Mouse (Mus musculus) adrenal gland, postnatal 14 days (tissue): ENCODE measurements around the gene Gm20388. TPM values are rescaled to one million over a fixed set of nuclear protein-coding genes. Genes with fewer than 3 reads are reported as not detected.

Source experiments
- DNase-seq: peaks from one replicate; pipeline ENCODE4 v3.0.0; 2021; ENCODE audit warnings: mixed read lengths
- total RNA-seq: library from RNA; stranded (reverse); gene quantifications from 2 replicates; pipeline ENCODE4 v1.2.3, GENCODE M21; 2021

Gm20388 gene
- total RNA-seq, 1 experiment from 2014 or later: 17.6 TPM

DNA sequence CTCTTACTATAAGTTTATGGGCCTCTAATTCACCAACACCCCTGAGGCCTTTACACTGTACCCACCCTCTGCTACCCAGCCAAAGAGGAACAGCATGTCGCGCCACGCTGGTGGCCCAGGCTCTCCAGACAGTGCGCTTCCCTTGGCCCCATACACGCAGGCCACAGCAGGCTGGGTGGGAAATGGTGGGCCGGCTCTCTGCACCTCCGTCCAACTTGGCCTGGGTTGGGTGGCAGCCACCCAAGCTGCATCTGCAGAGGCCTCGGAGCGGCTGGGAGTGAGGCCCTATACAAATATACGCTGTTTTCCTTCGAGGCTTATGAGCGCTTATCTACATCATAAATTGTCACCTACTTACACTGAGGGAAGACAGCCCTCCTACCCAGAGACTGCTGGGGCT lies 1456.0 kb downstream of the Gm20388 start:
- DNase-seq: no peak

DNA sequence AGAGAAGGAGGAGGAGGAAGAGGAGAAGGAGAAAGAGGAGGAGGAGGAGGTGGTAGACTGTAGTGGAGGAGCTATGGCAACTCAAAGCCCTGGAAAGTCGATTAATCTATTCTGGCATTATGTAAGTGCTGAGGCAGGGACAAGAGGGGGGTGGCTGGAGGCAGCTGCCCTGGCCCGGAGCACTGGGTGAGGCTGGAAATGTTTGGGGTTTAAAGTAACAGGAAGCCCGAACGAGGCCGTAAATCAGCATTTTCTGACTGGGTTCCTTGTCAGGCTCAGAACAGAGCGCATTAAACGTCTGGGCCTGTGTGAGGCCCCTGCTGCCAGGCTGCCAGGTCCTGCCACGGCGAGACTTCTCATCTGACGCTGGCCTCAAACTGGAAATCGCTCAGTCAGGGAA lies 1458.2 kb downstream of the Gm20388 start:
- no peak for DNase-seq

DNA sequence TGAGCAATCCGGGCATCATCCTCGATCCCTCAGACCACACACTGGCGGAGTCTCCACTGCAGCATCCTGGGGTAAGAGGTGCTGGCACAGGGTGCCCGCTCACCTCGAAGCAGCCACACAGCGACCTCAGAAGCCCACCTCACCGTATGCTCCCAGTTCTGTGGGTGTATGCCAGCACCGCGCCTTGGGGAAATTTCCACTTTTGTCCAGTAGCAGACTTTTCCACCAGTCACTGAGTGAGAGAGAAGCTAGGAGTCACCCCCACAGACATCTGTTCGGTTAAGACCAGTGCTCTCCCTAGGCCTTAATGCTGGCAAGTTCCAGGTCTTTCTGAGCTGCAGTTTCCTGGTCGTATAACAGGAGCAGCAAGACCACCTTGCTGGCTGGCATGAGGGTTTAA lies 1458.7 kb downstream of the Gm20388 start:
- no peak for DNase-seq

DNA sequence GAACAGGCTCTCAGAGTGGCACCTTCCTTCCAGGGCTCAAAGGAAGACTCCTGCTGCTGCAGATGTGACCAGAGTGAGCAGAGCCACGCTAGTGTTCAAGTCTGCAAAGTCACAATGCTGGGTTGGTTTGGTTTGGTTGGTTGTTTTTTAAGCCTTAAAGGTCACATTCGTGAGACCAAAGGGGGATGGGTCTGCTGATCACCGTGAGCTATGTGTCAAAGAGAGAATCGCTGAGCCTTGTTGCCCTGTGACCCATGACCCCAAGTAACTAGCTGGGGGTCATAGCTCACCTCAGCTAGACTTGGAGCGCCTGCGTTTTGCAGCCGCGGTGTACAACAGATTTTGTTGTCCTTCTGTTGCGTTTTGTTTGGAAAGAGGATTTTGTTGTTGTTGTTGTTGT lies 1460.6 kb downstream of the Gm20388 start:
- no peak for DNase-seq

- DNase-seq: peak; percentile 29
Observed at GRCm38 (mm10) chr8:121371911-121372638, 1461.4 kb downstream of the Gm20388 start.

- DNase-seq: no peak
Observed at GRCm38 (mm10) chr8:121372639-121372986, 1462.0 kb downstream of the Gm20388 start.

DNA sequence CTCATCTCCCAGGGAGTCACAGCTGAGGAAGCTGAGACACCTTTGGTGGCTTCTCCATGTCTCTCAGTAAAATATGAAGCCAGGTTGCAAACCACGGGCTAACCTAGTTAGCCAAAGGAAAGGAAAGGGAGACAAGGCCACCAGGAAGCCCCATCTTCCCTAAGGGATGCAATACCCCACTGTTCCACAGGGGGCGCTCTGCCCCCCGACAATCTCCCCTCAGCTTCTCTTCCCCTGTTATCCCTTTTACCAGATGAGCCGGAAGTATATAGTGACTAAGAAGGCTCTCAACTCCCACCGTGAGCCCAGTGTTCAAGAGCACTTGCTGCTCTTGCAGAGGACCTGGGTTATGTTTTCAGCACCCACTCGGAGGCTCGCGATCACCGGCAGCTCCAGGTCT lies 1463.6 kb downstream of the Gm20388 start:
- DNase-seq: no peak

DNA sequence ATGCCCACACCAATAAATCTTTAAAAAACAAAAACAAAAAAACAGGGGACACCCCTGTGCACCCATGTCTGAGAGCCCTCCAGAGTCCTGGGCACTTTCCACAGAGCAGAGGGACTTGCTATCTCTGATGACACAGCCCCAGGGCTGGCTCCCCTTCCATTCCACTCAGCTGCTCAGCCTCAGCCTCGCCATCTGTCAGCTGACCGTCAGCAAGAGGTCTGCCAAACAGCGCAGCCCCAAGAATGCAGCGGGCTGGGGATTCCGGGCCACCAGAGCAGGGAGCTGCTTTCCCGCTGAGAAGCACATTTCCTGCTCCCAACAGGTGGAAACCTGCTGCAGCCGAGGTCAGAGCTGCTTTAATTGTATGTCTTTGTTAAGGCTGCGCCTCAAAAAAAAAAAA lies 1464.1 kb downstream of the Gm20388 start:
- peak; percentile 24 for DNase-seq

GRCm38 (mm10) chr8:121376116-121376950 lies 1465.7 kb downstream of the Gm20388 start:
- peak; percentile 95 for DNase-seq

- no peak for DNase-seq
Observed at GRCm38 (mm10) chr8:121377680-121378079, 1467.0 kb downstream of the Gm20388 start.

GRCm38 (mm10) chr8:121379387-121379786 lies 1468.7 kb downstream of the Gm20388 start:
- no peak for DNase-seq

DNA sequence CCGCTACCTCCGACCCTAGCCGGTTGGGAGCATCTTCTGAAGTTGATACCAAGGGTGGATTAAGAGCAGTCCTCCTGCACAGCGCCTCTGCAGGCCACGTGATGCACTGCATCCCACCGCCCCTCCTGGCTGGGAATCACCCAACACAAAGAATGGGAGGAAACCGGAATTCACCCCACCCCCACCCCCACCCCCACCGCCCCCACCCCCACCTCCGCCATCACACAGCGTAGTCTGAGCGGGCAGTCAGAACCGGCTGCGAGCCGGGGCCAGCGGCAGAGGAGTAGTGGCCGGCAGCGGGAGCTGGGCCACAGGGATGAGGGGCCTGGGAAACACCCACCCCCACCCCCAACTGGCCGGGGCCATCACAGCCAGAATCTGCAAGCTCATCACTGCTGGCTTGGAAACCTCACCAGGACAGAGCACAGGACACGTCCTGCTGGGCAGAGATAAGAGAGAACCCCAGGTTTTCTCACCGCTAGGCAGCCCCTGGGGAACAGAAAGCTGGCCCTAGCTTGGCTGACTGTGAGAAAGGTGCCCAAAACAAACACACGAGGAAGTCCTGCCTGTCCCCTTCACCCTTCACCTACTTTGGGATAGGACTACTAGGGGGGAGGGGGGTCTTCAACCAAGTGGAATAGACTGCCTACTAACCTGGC lies 1472.1 kb downstream of the Gm20388 start:
- peak; percentile 86 for DNase-seq

DNA sequence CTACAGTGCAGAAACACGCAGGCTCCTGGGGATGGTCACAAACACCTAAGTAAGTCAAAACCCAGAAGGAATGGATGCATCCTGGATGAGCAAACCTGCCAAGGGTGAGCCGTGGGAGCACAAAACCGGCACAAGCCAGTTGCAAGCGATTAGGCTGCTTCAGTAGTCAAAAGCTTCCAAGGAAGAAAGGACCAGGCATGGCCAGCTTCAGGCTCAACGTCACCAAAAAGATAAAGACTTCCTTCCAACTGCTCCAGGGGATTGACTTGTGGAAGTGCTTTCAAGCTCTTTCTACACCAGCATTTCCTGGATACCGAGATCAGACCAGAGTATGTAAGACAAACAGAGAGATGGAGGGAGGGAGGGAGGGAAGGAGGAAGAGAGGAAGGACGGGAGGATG lies 1474.9 kb downstream of the Gm20388 start:
- DNase-seq: no peak

GRCm38 (mm10) chr8:121390608-121391007 lies 1480.0 kb downstream of the Gm20388 start:
- DNase-seq: peak; percentile 59

- no peak for DNase-seq
Observed at GRCm38 (mm10) chr8:121391254-121391653, 1480.6 kb downstream of the Gm20388 start.

DNA sequence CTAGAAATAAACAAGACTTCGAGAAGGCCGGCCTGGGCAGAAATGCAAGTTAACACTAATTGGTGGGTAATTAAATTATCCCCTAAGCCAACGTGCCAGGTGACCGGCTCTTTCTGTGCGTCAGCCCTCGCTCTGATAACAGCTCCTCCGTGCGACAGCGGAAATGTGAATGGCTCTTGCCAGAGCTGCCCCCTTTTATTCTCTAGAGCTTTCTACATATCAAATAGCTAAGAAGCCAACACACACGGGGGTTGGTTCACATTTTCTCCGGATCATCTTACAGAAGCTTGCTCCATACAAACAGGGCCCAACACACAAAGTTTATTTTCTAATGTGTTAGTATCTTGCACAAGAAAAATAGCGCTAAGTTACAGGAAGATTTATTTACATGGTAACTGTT lies 1481.1 kb downstream of the Gm20388 start:
- no peak for DNase-seq

DNA sequence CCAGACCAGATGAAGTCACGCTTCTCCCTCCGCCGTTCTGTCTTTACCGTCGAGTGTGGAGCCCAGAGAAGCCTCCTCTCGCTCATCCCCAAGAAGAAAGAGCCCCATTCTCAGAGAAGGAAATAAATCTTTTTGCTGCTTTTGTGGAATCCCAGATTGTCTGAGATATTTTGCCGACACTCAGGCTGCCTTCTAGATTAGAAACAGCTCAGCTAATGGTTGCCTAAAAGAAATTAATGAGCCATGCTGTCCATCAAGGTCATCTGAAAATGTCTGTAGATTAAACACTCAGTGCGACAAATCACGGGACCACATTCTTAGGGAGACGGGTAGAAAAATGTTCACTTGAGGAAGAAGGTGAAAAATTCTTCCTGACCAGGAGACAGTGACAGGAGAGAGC lies 1481.8 kb downstream of the Gm20388 start:
- no peak for DNase-seq

DNA sequence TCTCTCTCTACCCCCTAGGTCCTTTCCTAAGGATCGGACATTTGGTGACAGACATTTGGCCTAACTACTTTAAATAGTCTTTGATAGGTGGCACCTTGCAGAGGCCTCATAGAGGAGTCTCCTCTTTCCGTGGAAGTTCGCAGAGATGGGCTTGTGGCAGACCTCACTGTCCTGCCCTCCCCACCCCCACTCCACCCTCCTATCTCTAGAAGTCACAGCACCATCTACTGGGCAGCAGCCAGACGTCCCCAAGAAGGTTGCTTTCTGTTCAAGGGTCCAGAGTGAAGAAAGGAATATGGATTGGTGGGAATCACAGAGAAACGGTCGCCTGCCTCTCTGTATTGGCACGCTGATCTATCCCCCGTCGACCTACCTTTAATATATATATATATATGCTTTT lies 1482.5 kb downstream of the Gm20388 start:
- DNase-seq: peak; percentile 80

GRCm38 (mm10) chr8:121394686-121395085 lies 1484.0 kb downstream of the Gm20388 start:
- no peak for DNase-seq

- no peak for DNase-seq
Observed at GRCm38 (mm10) chr8:121395316-121395715, 1484.7 kb downstream of the Gm20388 start.

- no peak for DNase-seq
Observed at GRCm38 (mm10) chr8:121396151-121396550, 1485.5 kb downstream of the Gm20388 start.

- DNase-seq: no peak
Observed at GRCm38 (mm10) chr8:121397201-121397698, 1486.6 kb downstream of the Gm20388 start.

GRCm38 (mm10) chr8:121398081-121398480 lies 1487.4 kb downstream of the Gm20388 start:
- DNase-seq: no peak
